Mouse (Mus musculus) lung, adult 2 months (tissue): Measurements from ENCODE around the gene Asb5.

Experiments
- CTCF ChIP-seq: fragments of 200-500 bp; IDR thresholded peaks from 2 replicates; pipeline ENCODE4 v1.5.1; 2011; ENCODE audit warnings: mild to moderate bottlenecking, low read length, control low read depth; ENCODE audit not compliant: insufficient read depth
- POLR2A ChIP-seq: fragments of 200-500 bp; IDR thresholded peaks from 2 replicates; pipeline ENCODE4 v1.6.1; 2011; ENCODE audit warnings: low read depth, mild to moderate bottlenecking, control low read depth, low read length, borderline replicate concordance; ENCODE audit errors: extremely low read depth

GRCm38 (mm10) chr8:54565181-54565580 is 35.8 kb downstream of the Asb5 start:
- TF ChIP-seq CTCF (no peak), POLR2A (no peak)
